Mouse (Mus musculus): ENCODE data around the gene Stx12.
"Not testable (repeated sequence)": the region's sequence is repeated elsewhere in the genome, so short reads cannot be mapped to it uniquely, and the experiment has no call there.

Stx12 gene

GRCm38 (mm10) chr4:132884064-132884843 lies at the start of gene Stx12:
Gene Stx12 (minus strand): TSS chr4:132884509.
- peak; percentile 93 for DNase-seq (ENCODE audit: low read depth, low spot score)

GRCm38 (mm10) chr4:132932752-132933404 lies 48.6 kb upstream of the Stx12 start:
- DNase-seq (ENCODE audit: low read depth, low spot score): no peak

GRCm38 (mm10) chr4:132930784-132931183 lies 46.5 kb upstream of the Stx12 start:
- DNase-seq (ENCODE audit: low read depth, low spot score): peak; percentile 73

- not testable (repeated sequence) for DNase-seq (ENCODE audit: low read depth, low spot score)
These were observed 42.2 kb upstream of the Stx12 start for GRCm38 (mm10) chr4:132926520-132926919.

- peak; percentile 99 for DNase-seq (ENCODE audit: low read depth, low spot score)
These were observed 38.3 kb upstream of the Stx12 start, which contains the start of gene Fam76a for GRCm38 (mm10) chr4:132922558-132923008. Gene Fam76a (minus strand): TSS chr4:132922558.

- DNase-seq (ENCODE audit: low read depth, low spot score): no peak
These were observed 37.8 kb upstream of the Stx12 start for GRCm38 (mm10) chr4:132922061-132922530.

GRCm38 (mm10) chr4:132921488-132921887 lies 37.2 kb upstream of the Stx12 start:
- DNase-seq (ENCODE audit: low read depth, low spot score): no peak

- DNase-seq (ENCODE audit: low read depth, low spot score): no peak
These were observed 35.9 kb upstream of the Stx12 start for GRCm38 (mm10) chr4:132920171-132920570.

GRCm38 (mm10) chr4:132918493-132918892 lies 34.2 kb upstream of the Stx12 start:
- peak; percentile 61 for DNase-seq (ENCODE audit: low read depth, low spot score)

- no peak for DNase-seq (ENCODE audit: low read depth, low spot score)
These were observed 27.8 kb upstream of the Stx12 start for GRCm38 (mm10) chr4:132912156-132912555.

GRCm38 (mm10) chr4:132905843-132906360 lies 21.6 kb upstream of the Stx12 start:
- no peak for DNase-seq (ENCODE audit: low read depth, low spot score)

- DNase-seq (ENCODE audit: low read depth, low spot score): no peak
These were observed 20.5 kb upstream of the Stx12 start for GRCm38 (mm10) chr4:132904765-132905309.

- DNase-seq (ENCODE audit: low read depth, low spot score): no peak
These were observed 19.8 kb upstream of the Stx12 start for GRCm38 (mm10) chr4:132904071-132904470.

- no peak for DNase-seq (ENCODE audit: low read depth, low spot score)
These were observed 13.9 kb upstream of the Stx12 start for GRCm38 (mm10) chr4:132898197-132898596.

- DNase-seq (ENCODE audit: low read depth, low spot score): no peak
These were observed 10.1 kb upstream of the Stx12 start for GRCm38 (mm10) chr4:132894402-132894801.

- peak; percentile 55 for DNase-seq (ENCODE audit: low read depth, low spot score)
These were observed 600 bp upstream of the Stx12 start for GRCm38 (mm10) chr4:132884844-132885374.

- no peak for DNase-seq (ENCODE audit: low read depth, low spot score)
These were observed 697 bp downstream of the Stx12 start for GRCm38 (mm10) chr4:132883561-132884063.

- no peak for DNase-seq (ENCODE audit: low read depth, low spot score)
These were observed 9.8 kb downstream of the Stx12 start for GRCm38 (mm10) chr4:132874363-132875097.

GRCm38 (mm10) chr4:132873481-132874362 lies 10.6 kb downstream of the Stx12 start:
- no peak for DNase-seq (ENCODE audit: low read depth, low spot score)

GRCm38 (mm10) chr4:132871116-132871515 lies 13.2 kb downstream of the Stx12 start:
- DNase-seq (ENCODE audit: low read depth, low spot score): no peak

Measured in ES-CJ7 (cell line).